Mouse (Mus musculus): Measurements from ENCODE around the gene Cd3d. TPM values are rescaled to one million over a fixed set of nuclear protein-coding genes. Genes with fewer than 3 reads are reported as not detected.

Gene Cd3d
- polyA plus RNA-seq, 1 experiment from 2014 or later = 2.4 TPM

GRCm38 (mm10) chr9:45022800-45023199 lies 41.2 kb downstream of the Cd3d start:
- Histone ChIP-seq H3K4me3 (ENCODE audit: low read length) (no peak overlapping the region), H3K4me2 (ENCODE audit: low read depth, low read length) (no peak overlapping the region), H3K9ac (ENCODE audit: low read length) (no peak overlapping the region), H3K27ac (ENCODE audit: low read length) (no peak overlapping the region), H3K9me3 (ENCODE audit: control insufficient read depth, low read length) (no peaks in the 10 kb centered on the region), H3K36me3 (ENCODE audit: control insufficient read depth, insufficient read depth, low read length) (no peaks in the 10 kb centered on the region), H3K4me1 (replicated peaks; ENCODE audit: control insufficient read depth, insufficient read depth, low read length) (no peaks in the 10 kb centered on the region), H3K27me3 (ENCODE audit: control insufficient read depth, insufficient read depth, low read depth, low read length) (no peaks in the 10 kb centered on the region; the same call in 1 of the 2 replicates)
- ATAC-seq (ENCODE audit: low read depth) = no peak
- WGBS = 8% methylated on average over 3 of the region's 3 CpGs

GRCm38 (mm10) chr9:45023638-45024037 lies 42.1 kb downstream of the Cd3d start:
- Histone ChIP-seq H3K36me3 (ENCODE audit: control insufficient read depth, insufficient read depth, low read length) (no peaks in the 10 kb centered on the region), H3K4me3 (ENCODE audit: low read length) (no peak overlapping the region), H3K27ac (ENCODE audit: low read length) (no peak overlapping the region), H3K4me1 (replicated peaks; ENCODE audit: control insufficient read depth, insufficient read depth, low read length) (no peaks in the 10 kb centered on the region), H3K4me2 (ENCODE audit: low read depth, low read length) (no peak overlapping the region), H3K9ac (ENCODE audit: low read length) (no peak overlapping the region), H3K27me3 (ENCODE audit: control insufficient read depth, insufficient read depth, low read depth, low read length) (no peaks in the 10 kb centered on the region; the same call in 1 of the 2 replicates), H3K9me3 (ENCODE audit: control insufficient read depth, low read length) (no peaks in the 10 kb centered on the region)
- 54% methylated on average over 3 of the region's 3 CpGs for WGBS
- no peak for ATAC-seq (ENCODE audit: low read depth)

GRCm38 (mm10) chr9:45024187-45024586 lies 42.6 kb downstream of the Cd3d start:
- Histone ChIP-seq H3K27ac (ENCODE audit: low read length) (no peak overlapping the region), H3K4me2 (ENCODE audit: low read depth, low read length) (no peak overlapping the region), H3K27me3 (ENCODE audit: control insufficient read depth, insufficient read depth, low read depth, low read length) (no peaks in the 10 kb centered on the region; the same call in 1 of the 2 replicates), H3K9me3 (ENCODE audit: control insufficient read depth, low read length) (no peaks in the 10 kb centered on the region), H3K4me3 (ENCODE audit: low read length) (no peak overlapping the region), H3K4me1 (replicated peaks; ENCODE audit: control insufficient read depth, insufficient read depth, low read length) (no peaks in the 10 kb centered on the region), H3K36me3 (ENCODE audit: control insufficient read depth, insufficient read depth, low read length) (no peaks in the 10 kb centered on the region), H3K9ac (ENCODE audit: low read length) (no peak overlapping the region)
- no peak for ATAC-seq (ENCODE audit: low read depth)
- 56% methylated on average over 2 of the region's 2 CpGs for WGBS

GRCm38 (mm10) chr9:45027376-45027775 lies 45.8 kb downstream of the Cd3d start:
- H3K9me3 ChIP-seq (ENCODE audit: control insufficient read depth, low read length) = no peaks in the 10 kb centered on the region
- H3K4me2 ChIP-seq (ENCODE audit: low read depth, low read length) = no peak overlapping the region
- no peaks in the 10 kb centered on the region; the same call in 1 of the 2 replicates for H3K27me3 ChIP-seq (ENCODE audit: control insufficient read depth, insufficient read depth, low read depth, low read length)
- no peak overlapping the region for H3K4me3 ChIP-seq (ENCODE audit: low read length)
- no peaks in the 10 kb centered on the region for H3K4me1 ChIP-seq (replicated peaks; ENCODE audit: control insufficient read depth, insufficient read depth, low read length)
- H3K9ac ChIP-seq (ENCODE audit: low read length) = no peak overlapping the region
- no peak overlapping the region for H3K27ac ChIP-seq (ENCODE audit: low read length)
- WGBS = 52% methylated on average over 8 of the region's 8 CpGs
- H3K36me3 ChIP-seq (ENCODE audit: control insufficient read depth, insufficient read depth, low read length) = no peaks in the 10 kb centered on the region
- no peak for ATAC-seq (ENCODE audit: low read depth)

GRCm38 (mm10) chr9:45030341-45030740 lies 48.8 kb downstream of the Cd3d start:
- Histone ChIP-seq H3K27ac (ENCODE audit: low read length) (no peak overlapping the region), H3K4me1 (replicated peaks; ENCODE audit: control insufficient read depth, insufficient read depth, low read length) (no peaks in the 10 kb centered on the region), H3K4me2 (ENCODE audit: low read depth, low read length) (no peak overlapping the region), H3K9ac (ENCODE audit: low read length) (no peak overlapping the region), H3K36me3 (ENCODE audit: control insufficient read depth, insufficient read depth, low read length) (no peaks in the 10 kb centered on the region), H3K9me3 (ENCODE audit: control insufficient read depth, low read length) (no peaks in the 10 kb centered on the region), H3K27me3 (ENCODE audit: control insufficient read depth, insufficient read depth, low read depth, low read length) (no peaks in the 10 kb centered on the region; the same call in 1 of the 2 replicates), H3K4me3 (ENCODE audit: low read length) (no peak overlapping the region)
- 54% methylated on average over 6 of the region's 6 CpGs for WGBS
- ATAC-seq (ENCODE audit: low read depth) = no peak

- 45% methylated on average over 2 of the region's 2 CpGs for WGBS
- no peak for ATAC-seq (ENCODE audit: low read depth)
Observed at GRCm38 (mm10) chr9:45032261-45032660, 50.7 kb downstream of the Cd3d start.

GRCm38 (mm10) chr9:45034526-45034925 lies 52.9 kb downstream of the Cd3d start:
- Histone ChIP-seq H3K27ac (ENCODE audit: low read length) (no peak overlapping the region), H3K36me3 (ENCODE audit: control insufficient read depth, insufficient read depth, low read length) (no peaks in the 10 kb centered on the region), H3K4me2 (ENCODE audit: low read depth, low read length) (no peak overlapping the region), H3K9ac (ENCODE audit: low read length) (no peak overlapping the region), H3K9me3 (ENCODE audit: control insufficient read depth, low read length) (no peaks in the 10 kb centered on the region), H3K4me1 (replicated peaks; ENCODE audit: control insufficient read depth, insufficient read depth, low read length) (no peaks in the 10 kb centered on the region), H3K27me3 (ENCODE audit: control insufficient read depth, insufficient read depth, low read depth, low read length) (no peaks in the 10 kb centered on the region), H3K4me3 (ENCODE audit: low read length) (no peak overlapping the region)
- no peak for ATAC-seq (ENCODE audit: low read depth)
- WGBS = 74% methylated on average over 3 of the region's 3 CpGs

More at GRCm38 (mm10) chr9:45032261-45032660, 50.7 kb downstream of the Cd3d start:
- Histone ChIP-seq H3K4me3 (ENCODE audit: low read length) (no peak overlapping the region), H3K4me1 (replicated peaks; ENCODE audit: control insufficient read depth, insufficient read depth, low read length) (no peaks in the 10 kb centered on the region), H3K27me3 (ENCODE audit: control insufficient read depth, insufficient read depth, low read depth, low read length) (no peaks in the 10 kb centered on the region), H3K4me2 (ENCODE audit: low read depth, low read length) (no peak overlapping the region), H3K9me3 (ENCODE audit: control insufficient read depth, low read length) (no peaks in the 10 kb centered on the region), H3K9ac (ENCODE audit: low read length) (no peak overlapping the region), H3K36me3 (ENCODE audit: control insufficient read depth, insufficient read depth, low read length) (no peaks in the 10 kb centered on the region), H3K27ac (ENCODE audit: low read length) (no peak overlapping the region)

Other genes starting within 250 kb of the Cd3d start
- 26.4 and 28.1 TPM in 2 replicates for gene Phldb1, start 246.6 kb upstream of the Cd3d start, polyA plus RNA-seq (2015; fragmentation: Nextera tagmentation; extraction: Ambion mirVana)
- gene Arcn1, start 213.9 kb upstream of the Cd3d start, polyA plus RNA-seq (2015; fragmentation: Nextera tagmentation; extraction: Ambion mirVana) = 190 and 201 TPM in 2 replicates
- gene Ift46, start 213.9 kb upstream of the Cd3d start, polyA plus RNA-seq (2015; fragmentation: Nextera tagmentation; extraction: Ambion mirVana) = 99.1 and 112 TPM in 2 replicates
- gene Tmem25, start 182.5 kb upstream of the Cd3d start, polyA plus RNA-seq (2015; fragmentation: Nextera tagmentation; extraction: Ambion mirVana) = 0.89 and 1.2 TPM in 2 replicates
- 0.84 and 3.5 TPM in 2 replicates for gene Ttc36, start 178.7 kb upstream of the Cd3d start, polyA plus RNA-seq (2015; fragmentation: Nextera tagmentation; extraction: Ambion mirVana)
- gene Kmt2a, start 100.5 kb upstream of the Cd3d start, polyA plus RNA-seq (2015; fragmentation: Nextera tagmentation; extraction: Ambion mirVana) = 8.1 and 11.7 TPM in 2 replicates
- gene Atp5l, start 61.0 kb upstream of the Cd3d start, polyA plus RNA-seq (2015; fragmentation: Nextera tagmentation; extraction: Ambion mirVana) = 641 and 656 TPM in 2 replicates
- gene Ube4a, start 16.2 kb upstream of the Cd3d start, polyA plus RNA-seq (2015; fragmentation: Nextera tagmentation; extraction: Ambion mirVana) = 26.3 and 28.3 TPM in 2 replicates
- 6.2 and 16.7 TPM in 2 replicates for gene Cd3g, start 1.4 kb upstream of the Cd3d start, polyA plus RNA-seq (2015; fragmentation: Nextera tagmentation; extraction: Ambion mirVana)
- gene Cd3e, start 27.8 kb downstream of the Cd3d start, polyA plus RNA-seq (2015; fragmentation: Nextera tagmentation; extraction: Ambion mirVana) = 5.5 and 9.4 TPM in 2 replicates
- 14.2 and 15.9 TPM in 2 replicates for gene Mpzl2, start 58.0 kb downstream of the Cd3d start, polyA plus RNA-seq (2015; fragmentation: Nextera tagmentation; extraction: Ambion mirVana)
- 2.2 and 3.0 TPM in 2 replicates for gene Mpzl3, start 73.4 kb downstream of the Cd3d start, polyA plus RNA-seq (2015; fragmentation: Nextera tagmentation; extraction: Ambion mirVana)
- gene Jaml, start 97.4 kb downstream of the Cd3d start, polyA plus RNA-seq (2015; fragmentation: Nextera tagmentation; extraction: Ambion mirVana) = 0.45 and 0.60 TPM in 2 replicates
- 2.7 and 3.0 TPM in 2 replicates for gene Scn2b, start 136.0 kb downstream of the Cd3d start, polyA plus RNA-seq (2015; fragmentation: Nextera tagmentation; extraction: Ambion mirVana)
- 0.89 and 1.2 TPM in 2 replicates for gene Scn4b, start 156.6 kb downstream of the Cd3d start, polyA plus RNA-seq (2015; fragmentation: Nextera tagmentation; extraction: Ambion mirVana)
- gene BC049352, start 200.2 kb downstream of the Cd3d start, polyA plus RNA-seq (2015; fragmentation: Nextera tagmentation; extraction: Ambion mirVana) = 0.13 and 0.14 TPM in 2 replicates
- gene Tmprss4, start 222.3 kb downstream of the Cd3d start, polyA plus RNA-seq (2015; fragmentation: Nextera tagmentation; extraction: Ambion mirVana) = 2.5 and 2.8 TPM in 2 replicates